Mouse (Mus musculus) ES-E14 (cell line): ENCODE measurements around the gene Apoc1.

ENCODE experiments used
- CHD2 ChIP-seq: IDR thresholded peaks from 2 replicates; pipeline ENCODE4 v1.6.1; 2014; ENCODE audit warnings: mild to moderate bottlenecking, low read depth, low read length, inconsistent platforms
- HCFC1 ChIP-seq: IDR thresholded peaks from 2 replicates; pipeline ENCODE4 v1.6.1; 2012; ENCODE audit warnings: low read length, inconsistent platforms, borderline replicate concordance; ENCODE audit not compliant: insufficient read depth
- MAFK ChIP-seq: IDR thresholded peaks from 2 replicates; pipeline ENCODE4 v1.6.1; 2014; ENCODE audit warnings: mild to moderate bottlenecking, low read depth, low read length, inconsistent platforms; ENCODE audit not compliant: insufficient read depth
- ZC3H11A ChIP-seq: IDR thresholded peaks from 2 replicates; pipeline ENCODE4 v1.6.1; 2012; ENCODE audit warnings: low read depth, mild to moderate bottlenecking, inconsistent platforms, low read length, borderline replicate concordance

DNA sequence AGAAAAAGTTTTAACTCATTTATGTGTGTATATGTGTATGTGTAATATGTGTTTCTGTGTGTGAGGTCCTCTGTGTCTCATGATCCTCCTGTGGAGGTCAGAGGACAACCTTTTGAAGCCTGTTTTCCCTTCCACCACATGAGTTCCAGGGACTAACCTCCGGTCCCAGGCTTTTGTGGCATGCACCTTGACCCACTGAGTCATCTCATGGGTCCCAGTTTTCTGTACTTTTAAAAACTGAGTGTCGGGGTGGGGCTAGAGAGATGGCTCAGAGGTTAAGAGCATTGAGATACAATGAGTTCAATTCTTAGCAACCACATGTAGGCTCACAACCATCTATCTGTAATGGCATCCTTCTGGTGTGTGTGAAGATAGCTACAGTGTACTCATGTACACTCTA, 11.8 kb downstream of the Apoc1 start:
- no peak for TF ChIP-seq CHD2
- TF ChIP-seq MAFK = no peak
- TF ChIP-seq HCFC1 = no peak
- no peak for TF ChIP-seq ZC3H11A
